Comparison of ENCODE assay signal across 17 mouse cellular contexts in genomic region chr1:139194011-139194410, GRCm38 (mm10).
DNase-seq lines count a peak whose midpoint lies in the region; ATAC-seq and TF ChIP-seq lines count a peak whose summit lies in the region.
"Had no signal": no experiment of that assay in that cellular context is flagged by ENCODE, and none has a peak within 500 bp of the region (broad histone marks: within the 10 kb centered on the region; RNA-seq: fewer than 3 reads in every experiment).

No protein-coding gene starts in this region.

- ATAC-seq in neural tube, embryonic 14.5 days (ENCODE audit: low read depth) = peak; percentile 46; the same call in 1 of the 2 replicates
- ATAC-seq in limb, embryonic 12.5 days (ENCODE audit: insufficient number of reproducible peaks, insufficient read depth, low FRiP score, low TSS enrichment, low read depth) = 0 out of 2 replicates have a peak, but pooled peaks have one; percentile 46
- ATAC-seq: liver, postnatal 0 days had no signal

- no peak overlapping the region for H3K9ac ChIP-seq in neural tube, embryonic 14.5 days (replicated peaks; ENCODE audit: low read depth, low read length)
- H3K9ac ChIP-seq in limb, embryonic 12.5 days (replicated peaks) = no peak overlapping the region
- H3K9ac ChIP-seq: hindbrain, embryonic 15.5 days; limb, embryonic 13.5 days; liver, postnatal 0 days had no signal

- H3K27me3 ChIP-seq in neural tube, embryonic 14.5 days (ENCODE audit: control insufficient read depth, insufficient read depth, low read length) = no peaks in the 10 kb centered on the region
- no peaks in the 10 kb centered on the region for H3K27me3 ChIP-seq in limb, embryonic 12.5 days
- H3K27me3 ChIP-seq: hindbrain, embryonic 15.5 days; limb, embryonic 13.5 days had no signal

- H3K4me3 ChIP-seq in layer of hippocampus, adult 2 months = no peak overlapping the region
- no peak overlapping the region for H3K4me3 ChIP-seq in neural tube, embryonic 14.5 days (ENCODE audit: low read depth, low read length)
- no peak overlapping the region for H3K4me3 ChIP-seq in limb, embryonic 12.5 days (replicated peaks)
- H3K4me3 ChIP-seq: gastrocnemius, adult 2 months; hindbrain, embryonic 15.5 days; limb, embryonic 13.5 days had no signal

- 0 out of 2 replicates have a peak, but pooled peaks cover 3% of the 10 kb centered on the region for H3K4me1 ChIP-seq in neural tube, embryonic 14.5 days (ENCODE audit: control insufficient read depth, insufficient read depth, low read length)
- peaks cover 22% of the 10 kb centered on the region for H3K4me1 ChIP-seq in limb, embryonic 12.5 days (replicated peaks)
- H3K4me1 ChIP-seq: hindbrain, embryonic 15.5 days had no signal

- no peak for DNase-seq in layer of hippocampus, adult 2 months (ENCODE audit: low spot score in 2 of 2)
- no peak for DNase-seq in layer of hippocampus, adult 18-20 months (ENCODE audit: low spot score in 2 of 2)
- no peak for DNase-seq in neural tube, embryonic 10.5 days (ENCODE audit: extremely low spot score, low spot score)
- DNase-seq in gastrocnemius, postnatal 25 days = no peak
- DNase-seq in left cerebral cortex, adult 18-20 months (ENCODE audit: low spot score in 2 of 2) = no peak
- DNase-seq in natural killer cell, adult 2 months (ENCODE audit: low spot score in 2 of 2) = no peak
- DNase-seq: cerebellum, adult 11-12 months; gastrocnemius, adult 2 months; heart, adult 18-20 months; kidney, adult 8-10 months; kidney, postnatal 4 days; liver, postnatal 0 days; right cerebral cortex, postnatal 4 days had no signal

- WGBS in neural tube, embryonic 14.5 days = 44% methylated on average over 2 of the region's 2 CpGs
- WGBS in limb, embryonic 12.5 days = 10% methylated on average over 2 of the region's 2 CpGs

- H3K4me2 ChIP-seq in neural tube, embryonic 14.5 days (ENCODE audit: low read depth, low read length) = no peak overlapping the region
- H3K4me2 ChIP-seq in limb, embryonic 12.5 days = peak overlapping the region; percentile 32
- H3K4me2 ChIP-seq: hindbrain, embryonic 15.5 days; limb, embryonic 13.5 days had no signal

- H3K9me3 ChIP-seq in neural tube, embryonic 14.5 days (ENCODE audit: control insufficient read depth, low read length) = no peaks in the 10 kb centered on the region
- no peaks in the 10 kb centered on the region for H3K9me3 ChIP-seq in limb, embryonic 12.5 days
- H3K9me3 ChIP-seq: hindbrain, embryonic 15.5 days; limb, embryonic 13.5 days had no signal

- no peak for TF ChIP-seq CTCF in layer of hippocampus, adult 2 months (conservative IDR thresholded peaks at IDR 0.05)

- peak overlapping the region; percentile 51; the same call in 1 of the 2 replicates for H3K27ac ChIP-seq in layer of hippocampus, adult 2 months
- no peak overlapping the region for H3K27ac ChIP-seq in neural tube, embryonic 14.5 days (ENCODE audit: low read depth, low read length)
- no peak overlapping the region for H3K27ac ChIP-seq in limb, embryonic 12.5 days
- H3K27ac ChIP-seq: gastrocnemius, adult 2 months; hindbrain, embryonic 15.5 days; limb, embryonic 13.5 days had no signal

- no peaks in the 10 kb centered on the region for H3K36me3 ChIP-seq in neural tube, embryonic 14.5 days (ENCODE audit: control insufficient read depth, insufficient read depth, low read length)
- no peaks in the 10 kb centered on the region for H3K36me3 ChIP-seq in limb, embryonic 12.5 days
- H3K36me3 ChIP-seq: hindbrain, embryonic 15.5 days; limb, embryonic 13.5 days had no signal
